Mouse (Mus musculus) midbrain, embryonic 14.5 days (tissue): Measurements from ENCODE around the gene Patl2. TPM values are rescaled to one million over a fixed set of nuclear protein-coding genes. Genes with fewer than 3 reads are reported as not detected.

ENCODE experiments used
- ATAC-seq: fragments of 200-750 bp; cut with Nextera tagmentation; 2 replicates; pipeline ENCODE4 v1.8.0; 2017; ENCODE audit warnings: moderate number of reproducible peaks, moderate library complexity; ENCODE audit not compliant: low FRiP score, low TSS enrichment
- DNase-seq: peaks from one replicate; pipeline ENCODE4 v3.0.0-alpha.2; 2015
- H3K27ac ChIP-seq: fragments of 300-500 bp; sonication (generic); replicated peaks from 2 replicates; pipeline ENCODE4 v1.5.1; 2014; ENCODE audit warnings: mild to moderate bottlenecking, low read depth, low read length, moderate library complexity
- H3K27me3 ChIP-seq: fragments of 300-500 bp; sonication (generic); 2 replicates; pipeline ENCODE4 v1.6.1; 2014; ENCODE audit warnings: low read length, control low read depth, mixed read lengths; ENCODE audit not compliant: control insufficient read depth, insufficient read depth
- H3K36me3 ChIP-seq: fragments of 300-500 bp; sonication (generic); 2 replicates; pipeline ENCODE4 v1.6.1; 2014; ENCODE audit warnings: low read length, control low read depth; ENCODE audit not compliant: control insufficient read depth, insufficient read depth
- H3K4me1 ChIP-seq: fragments of 300-500 bp; sonication (generic); 2 replicates; pipeline ENCODE4 v1.6.1; 2014; ENCODE audit warnings: mild to moderate bottlenecking, antibody characterized with exemption, low read length, control low read depth; ENCODE audit not compliant: control insufficient read depth, insufficient read depth
- H3K4me2 ChIP-seq: fragments of 300-500 bp; sonication (generic); 2 replicates; pipeline ENCODE4 v1.6.1; 2014; ENCODE audit warnings: mild to moderate bottlenecking, low read length, moderate library complexity
- H3K4me3 ChIP-seq: fragments of 300-500 bp; sonication (generic); replicated peaks from 2 replicates; pipeline ENCODE4 v1.5.1; 2014; ENCODE audit warnings: low read depth, low read length
- H3K9ac ChIP-seq: fragments of 300-500 bp; sonication (generic); replicated peaks from 2 replicates; pipeline ENCODE4 v1.6.1; 2014; ENCODE audit warnings: mild to moderate bottlenecking, low read length, moderate library complexity
- H3K9me3 ChIP-seq: fragments of 300-500 bp; sonication (generic); 2 replicates; pipeline ENCODE4 v1.6.1; 2016; ENCODE audit warnings: low read length, control low read depth, mixed read lengths; ENCODE audit not compliant: control insufficient read depth
- WGBS: fragments of 180-500 bp; shearing (Covaris S2); extraction: QIAGEN DNeasy Blood & Tissue Kit; methylation state at CpG from one replicate; pipeline ENCODE4 v1.1.7; 2014; 5-methylcytosine and 5-hydroxymethylcytosine counted together
- polyA plus RNA-seq: library from polyadenylated mRNA; unstranded; fragments of >200 nt; fragmentation: Nextera tagmentation; extraction: Ambion mirVana; gene quantifications from 2 replicates; pipeline ENCODE4 v1.2.1, GENCODE M21; 2014

Patl2 gene
- polyA plus RNA-seq, 1 experiment from 2014 or later, result not detected

DNA sequence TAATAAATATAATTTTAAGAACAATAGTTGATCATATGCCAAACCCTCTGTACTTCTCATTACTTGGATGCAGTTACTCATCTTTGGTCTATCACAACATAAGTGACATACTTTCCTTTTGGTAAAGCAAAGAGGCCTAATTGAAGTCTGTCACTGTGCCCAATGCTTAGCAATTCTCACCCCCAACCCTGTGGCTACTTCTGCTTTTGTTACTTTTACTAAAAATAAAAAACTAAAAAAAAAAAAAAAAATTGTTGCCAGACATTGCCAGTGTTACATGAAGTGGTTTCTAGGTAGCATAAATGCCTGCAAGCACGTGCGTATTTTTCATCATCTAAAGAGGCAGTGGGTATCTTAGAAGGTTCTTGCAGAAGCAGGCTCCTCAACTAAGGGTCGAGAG lies 33.1 kb downstream of the Patl2 start:
- Histone ChIP-seq H3K9me3 (no peaks in the 10 kb centered on the region), H3K36me3 (no peaks in the 10 kb centered on the region), H3K4me3 (no peak overlapping the region), H3K27me3 (no peaks in the 10 kb centered on the region), H3K27ac (no peak overlapping the region), H3K9ac (no peak overlapping the region), H3K4me1 (no peaks in the 10 kb centered on the region), H3K4me2 (no peak overlapping the region)
- WGBS, result 88% methylated on average over 3 of the region's 3 CpGs
- ATAC-seq, result no peak
- DNase-seq, result no peak

DNA sequence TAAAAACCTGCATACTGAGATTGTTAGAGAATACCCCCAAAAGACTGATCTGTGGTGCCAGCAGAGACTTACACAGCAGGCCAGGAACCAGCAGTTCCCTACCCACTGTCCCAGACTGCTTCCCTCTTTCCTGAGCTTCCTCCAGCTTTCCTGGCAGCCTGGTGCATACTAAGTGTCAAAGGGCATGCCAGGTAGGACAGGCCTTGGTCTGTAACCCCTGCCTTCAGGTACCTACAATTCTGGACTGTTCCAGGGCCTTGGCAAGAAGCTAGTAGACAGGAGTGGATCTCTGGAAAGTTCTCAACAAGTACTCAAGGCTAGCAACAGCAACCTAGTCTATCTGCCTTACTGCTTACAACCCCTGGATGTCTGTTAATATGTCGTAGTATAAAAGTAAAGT lies 34.8 kb downstream of the Patl2 start:
- no peaks in the 10 kb centered on the region for H3K9me3 ChIP-seq
- WGBS, result 97% methylated on average over 1 of the region's 1 CpGs

DNA sequence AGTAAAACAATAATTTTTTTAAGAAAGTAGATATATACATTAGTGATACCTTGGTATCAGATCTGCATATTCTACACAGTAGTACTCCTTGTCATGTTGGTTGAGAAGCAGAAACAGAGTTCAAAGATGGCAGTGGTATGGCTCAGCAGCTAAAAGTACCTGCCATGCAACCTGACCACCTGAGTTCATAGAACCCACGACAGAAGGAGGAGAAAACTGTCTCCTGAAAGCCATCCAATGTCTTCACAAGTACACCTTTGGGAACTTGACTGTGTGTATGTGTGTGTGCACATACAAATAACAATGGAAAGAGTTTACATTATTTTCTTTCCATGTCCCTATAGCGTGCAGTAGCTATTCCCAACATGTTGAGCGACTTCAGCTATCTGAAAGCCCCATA lies 36.3 kb downstream of the Patl2 start:
- ATAC-seq, result no peak
- H3K9ac ChIP-seq, result no peak overlapping the region
- 0 out of 2 replicates have a peak, but pooled peaks cover 5% of the 10 kb centered on the region for H3K4me1 ChIP-seq
- DNase-seq, result no peak
- no peaks in the 10 kb centered on the region for H3K9me3 ChIP-seq
- 89% methylated on average over 3 of the region's 3 CpGs for WGBS
- H3K4me3 ChIP-seq, result no peak overlapping the region
- no peak overlapping the region for H3K4me2 ChIP-seq
- no peak overlapping the region for H3K27ac ChIP-seq
- H3K36me3 ChIP-seq, result no peaks in the 10 kb centered on the region
- H3K27me3 ChIP-seq, result no peaks in the 10 kb centered on the region

More for the DNA sequence above, 34.8 kb downstream of the Patl2 start:
- ATAC-seq, result no peak
- 0 out of 2 replicates have a peak, but pooled peaks cover 5% of the 10 kb centered on the region for H3K4me1 ChIP-seq
- H3K27me3 ChIP-seq, result no peaks in the 10 kb centered on the region
- no peaks in the 10 kb centered on the region for H3K36me3 ChIP-seq
- H3K9ac ChIP-seq, result no peak overlapping the region
- no peak overlapping the region for H3K27ac ChIP-seq
- H3K4me2 ChIP-seq, result no peak overlapping the region
- DNase-seq, result no peak
- H3K4me3 ChIP-seq, result no peak overlapping the region

DNA sequence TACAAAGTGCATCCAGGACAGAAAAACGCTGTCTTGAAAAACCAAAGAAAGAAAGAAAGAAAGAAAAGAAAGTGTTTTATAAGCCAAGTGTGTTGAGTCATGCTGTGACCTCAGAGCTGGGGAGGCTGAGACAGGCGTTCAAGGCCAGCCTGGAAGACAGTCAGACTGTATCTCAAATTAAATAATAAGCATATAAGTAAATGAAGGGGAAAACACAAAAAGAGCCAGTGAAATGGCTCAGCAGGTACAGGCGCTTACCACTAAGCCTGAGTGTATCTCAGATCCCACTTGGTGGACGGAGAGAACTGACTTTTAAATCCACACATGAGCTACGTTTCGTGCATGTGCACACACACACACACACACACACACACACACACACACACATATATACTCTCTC lies 36.7 kb downstream of the Patl2 start:
- H3K9ac ChIP-seq, result no peak overlapping the region
- DNase-seq (no peak), ATAC-seq (no peak)
- no peaks in the 10 kb centered on the region for H3K27me3 ChIP-seq
- no peaks in the 10 kb centered on the region for H3K9me3 ChIP-seq
- H3K4me2 ChIP-seq, result no peak overlapping the region
- 0 out of 2 replicates have a peak, but pooled peaks cover 5% of the 10 kb centered on the region for H3K4me1 ChIP-seq
- H3K27ac ChIP-seq, result no peak overlapping the region
- no peak overlapping the region for H3K4me3 ChIP-seq
- WGBS, result 95% methylated on average over 6 of the region's 6 CpGs
- no peaks in the 10 kb centered on the region for H3K36me3 ChIP-seq

DNA sequence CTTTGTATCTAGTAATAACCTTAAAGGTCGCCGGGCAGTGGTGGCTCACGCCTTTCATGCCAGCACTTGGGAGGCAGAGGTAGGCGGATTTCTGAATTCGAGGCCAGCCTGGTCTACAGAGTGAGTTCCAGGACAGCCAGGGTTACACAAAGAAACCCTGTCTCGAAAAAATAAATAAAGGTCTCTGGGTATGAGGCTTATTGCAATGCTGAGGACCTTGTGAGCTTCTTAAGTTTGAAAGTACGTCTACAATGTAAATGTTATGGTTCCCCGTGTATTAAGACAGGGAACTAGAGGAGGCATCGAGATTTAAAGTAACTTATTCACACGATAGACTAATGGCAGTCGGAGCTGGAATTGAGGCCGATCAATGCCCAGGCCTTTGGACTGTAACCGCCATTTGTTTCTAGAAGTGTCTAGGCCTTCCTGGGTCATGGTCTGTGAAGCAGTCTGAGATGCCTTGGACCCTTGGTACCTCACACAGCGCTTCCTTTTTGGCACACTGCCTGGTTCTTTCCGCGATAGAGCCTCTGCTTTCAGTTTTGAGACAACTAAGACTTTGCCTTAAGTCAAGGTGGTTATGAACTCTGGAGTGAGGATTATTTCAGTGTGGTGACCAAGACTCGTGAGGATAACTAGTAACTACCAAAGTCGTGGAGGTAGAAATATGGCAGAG lies 37.6 kb downstream of the Patl2 start:
- Histone ChIP-seq H3K27ac (no peak overlapping the region), H3K4me3 (peak overlapping the region; percentile 62), H3K9ac (peak overlapping the region; percentile 63), H3K27me3 (no peaks in the 10 kb centered on the region), H3K9me3 (no peaks in the 10 kb centered on the region), H3K36me3 (no peaks in the 10 kb centered on the region), H3K4me1 (0 out of 2 replicates have a peak, but pooled peaks cover 5% of the 10 kb centered on the region), H3K4me2 (peak overlapping the region; percentile 95)
- ATAC-seq (no peak), DNase-seq (peak; percentile 35)
- WGBS, result 35% methylated on average over 18 of the region's 18 CpGs

DNA sequence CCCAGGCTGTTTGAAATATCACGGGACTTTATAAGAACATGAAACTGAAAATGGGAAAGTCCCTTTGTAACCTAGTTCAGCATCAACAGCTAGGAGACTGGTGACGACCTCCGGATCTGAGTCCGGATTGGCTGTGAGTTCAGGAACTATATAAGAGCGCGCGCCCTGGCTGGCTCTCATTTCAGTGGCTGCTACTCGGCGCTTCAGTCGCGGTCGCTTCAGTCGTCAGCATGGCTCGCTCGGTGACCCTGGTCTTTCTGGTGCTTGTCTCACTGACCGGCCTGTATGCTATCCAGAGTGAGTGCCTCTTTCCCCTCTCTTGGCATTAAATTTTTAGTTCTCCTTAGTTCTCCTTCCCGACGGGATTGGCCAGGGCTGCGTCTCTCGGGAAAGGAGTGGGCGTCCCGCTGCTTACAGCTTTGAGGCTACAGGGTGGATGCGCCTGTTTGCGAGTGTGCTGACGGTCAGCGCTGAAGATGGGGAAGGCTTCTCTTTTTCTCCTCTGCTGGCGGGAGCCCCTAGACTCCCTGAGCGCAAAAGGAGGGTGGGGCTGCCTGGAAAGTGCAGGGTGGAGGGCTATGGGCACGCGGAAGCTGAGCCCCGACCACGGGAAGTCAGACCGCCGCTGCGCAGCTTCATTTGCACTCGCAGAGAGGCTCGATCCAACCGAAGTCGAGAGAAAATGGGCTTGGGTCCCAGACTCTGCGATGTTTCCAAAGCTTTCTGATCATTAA lies 38.3 kb downstream of the Patl2 start, which contains the start of gene B2m:
Gene B2m (plus strand): TSS at position 179 of the 734 bp plus-strand sequence.
- ATAC-seq (peak; percentile 94), DNase-seq (peak; percentile 97)
- peak within 1 kb of the TSS; percentile 63 for H3K9ac ChIP-seq
- no peaks in the 10 kb centered on the region for H3K9me3 ChIP-seq
- H3K36me3 ChIP-seq, result no peaks in the 10 kb centered on the region
- peak within 1 kb of the TSS; percentile 62 for H3K4me3 ChIP-seq
- 0 out of 2 replicates have a peak, but pooled peaks cover 5% of the 10 kb centered on the region for H3K4me1 ChIP-seq
- under 1% methylated on average over 40 of the region's 40 CpGs for WGBS
- H3K27me3 ChIP-seq, result no peaks in the 10 kb centered on the region
- H3K4me2 ChIP-seq, result peak within 1 kb of the TSS; percentile 95
- no peak within 1 kb of the TSS for H3K27ac ChIP-seq

DNA sequence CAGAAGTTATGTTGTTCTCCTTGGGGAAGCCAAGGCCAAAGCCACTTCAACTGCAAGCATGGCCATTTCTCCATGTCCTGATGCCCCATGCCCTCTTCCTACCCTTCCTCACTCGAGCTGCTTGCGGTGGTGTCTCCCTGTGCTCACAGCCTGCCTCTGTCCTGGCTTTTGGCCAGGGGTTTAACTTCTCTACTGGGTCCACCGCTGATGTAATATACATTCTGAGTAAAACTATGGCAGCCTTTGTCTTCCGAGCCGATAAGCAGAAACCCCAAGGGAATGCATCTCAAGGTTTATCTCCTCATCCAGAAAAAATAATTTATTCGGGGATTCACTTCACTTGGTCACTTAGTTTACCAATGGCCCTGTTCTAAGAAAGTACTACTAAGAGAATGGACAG lies 39.3 kb downstream of the Patl2 start:
- Histone ChIP-seq H3K4me3 (no peak overlapping the region), H3K27me3 (no peaks in the 10 kb centered on the region), H3K9me3 (no peaks in the 10 kb centered on the region), H3K36me3 (no peaks in the 10 kb centered on the region), H3K4me2 (no peak overlapping the region), H3K27ac (no peak overlapping the region), H3K4me1 (0 out of 2 replicates have a peak, but pooled peaks cover 5% of the 10 kb centered on the region), H3K9ac (no peak overlapping the region)
- 65% methylated on average over 6 of the region's 6 CpGs for whole genome bisulfite sequencing
- no peak for ATAC-seq
- peak; percentile 12 for DNase-seq

DNA sequence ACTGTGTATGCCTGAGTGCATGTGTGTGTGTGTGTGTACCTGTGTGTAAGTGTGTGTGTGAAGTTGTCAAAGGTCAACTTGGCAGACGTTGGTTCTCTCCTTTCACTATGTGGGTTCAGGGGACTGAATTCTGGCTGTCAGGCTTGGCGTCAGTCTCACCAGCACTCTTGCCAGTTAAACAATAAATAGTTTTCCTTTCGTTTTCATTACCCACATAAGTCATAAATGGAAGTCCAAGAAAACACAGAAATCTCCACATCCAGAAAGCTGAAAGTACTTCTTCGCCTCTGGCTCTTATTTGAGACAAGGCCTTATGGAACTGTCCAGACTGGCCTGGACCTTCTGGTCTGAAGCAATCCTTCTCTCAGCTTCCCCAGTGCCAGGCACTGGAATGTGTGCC lies 40.2 kb downstream of the Patl2 start:
- ATAC-seq (no peak), DNase-seq (no peak)
- Histone ChIP-seq H3K4me3 (no peak overlapping the region), H3K36me3 (no peaks in the 10 kb centered on the region), H3K4me2 (no peak overlapping the region), H3K9me3 (no peaks in the 10 kb centered on the region), H3K9ac (no peak overlapping the region), H3K27ac (no peak overlapping the region), H3K27me3 (no peaks in the 10 kb centered on the region), H3K4me1 (0 out of 2 replicates have a peak, but pooled peaks cover 5% of the 10 kb centered on the region)
- 77% methylated on average over 4 of the region's 4 CpGs for WGBS
